Mouse (Mus musculus): ENCODE data around the gene Nr4a2. TPM values are rescaled to one million over a fixed set of nuclear protein-coding genes. Genes with fewer than 3 reads are reported as not detected.

The Nr4a2 gene
- polyA plus RNA-seq, 1 experiment from 2014 or later = 25.7 TPM

- Histone ChIP-seq H3K4me3 (peak overlapping the region; percentile 81), H3K36me3 (no peaks in the 10 kb centered on the region), H3K27ac (peak overlapping the region; percentile 58), H3K4me2 (peak overlapping the region; percentile 97), H3K9ac (peak overlapping the region; percentile 72; the same call in 1 of the 2 replicates), H3K9me3 (no peaks in the 10 kb centered on the region), H3K27me3 (peaks cover 50% of the 10 kb centered on the region), H3K4me1 (replicated peaks) (peaks cover 33% of the 10 kb centered on the region)
- WGBS = 5% methylated on average over 12 of the region's 13 CpGs
- ATAC-seq (ENCODE audit: low FRiP score) = no peak
Observed at GRCm38 (mm10) chr2:57117201-57117951, 6.4 kb downstream of the Nr4a2 start.

DNA sequence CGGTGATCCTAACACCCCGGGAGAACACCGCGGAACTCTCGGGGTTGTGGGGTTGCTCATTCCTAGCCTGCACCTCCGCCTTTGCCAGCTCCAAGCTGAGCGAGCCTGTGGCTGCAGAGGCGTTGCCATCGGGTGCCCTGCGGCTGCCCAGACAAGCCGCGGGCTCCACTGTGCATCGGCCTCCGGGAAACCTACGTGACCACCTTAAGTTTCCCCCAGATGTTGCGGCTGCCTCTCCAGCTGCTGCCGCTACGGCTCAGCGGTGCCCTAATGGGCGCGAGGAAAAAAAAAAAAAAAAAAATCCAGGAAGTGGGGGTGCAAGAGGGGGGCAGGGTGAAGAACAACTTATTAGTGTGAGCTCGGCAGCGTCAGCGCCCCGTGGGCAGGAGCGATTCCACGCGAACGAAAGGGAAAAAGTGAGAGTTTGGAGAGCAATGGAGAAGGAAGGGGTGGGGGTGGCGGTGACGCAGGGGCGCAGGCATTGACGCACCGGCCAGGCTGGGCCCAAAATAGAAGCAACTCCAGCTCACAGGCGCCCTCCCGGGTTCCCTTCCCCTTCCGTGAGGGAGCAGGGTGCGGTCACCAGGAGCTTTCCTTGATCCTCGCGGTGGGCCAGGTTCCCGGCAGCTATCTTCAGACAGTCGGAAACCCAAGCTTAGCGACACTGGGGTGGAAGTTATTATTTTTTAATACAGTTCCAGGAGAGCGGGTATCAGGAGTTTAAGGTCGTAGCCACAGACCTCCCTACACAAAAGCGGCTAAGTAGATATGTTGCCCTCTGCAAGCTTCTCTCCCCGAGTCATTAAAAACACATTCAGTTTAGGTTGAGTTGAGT lies 7.2 kb downstream of the Nr4a2 start:
- Histone ChIP-seq H3K27me3 (peaks cover 56% of the 10 kb centered on the region), H3K9me3 (no peaks in the 10 kb centered on the region), H3K4me2 (peak overlapping the region; percentile 97), H3K27ac (peak overlapping the region; percentile 58), H3K4me3 (peak overlapping the region; percentile 81), H3K9ac (peak overlapping the region; percentile 72), H3K4me1 (replicated peaks) (peaks cover 38% of the 10 kb centered on the region), H3K36me3 (no peaks in the 10 kb centered on the region)
- WGBS = under 1% methylated on average over 46 of the region's 47 CpGs
- peak; percentile 46 for ATAC-seq (ENCODE audit: low FRiP score)

- WGBS = 0% methylated on average over 26 of the region's 28 CpGs
- ATAC-seq (ENCODE audit: low FRiP score) = peak; percentile 16
- peaks cover 55% of the 10 kb centered on the region for H3K27me3 ChIP-seq
- H3K36me3 ChIP-seq = no peaks in the 10 kb centered on the region
- H3K9me3 ChIP-seq = no peaks in the 10 kb centered on the region
- H3K4me2 ChIP-seq = peak overlapping the region; percentile 97
- H3K9ac ChIP-seq = peak overlapping the region; percentile 72
- peaks cover 43% of the 10 kb centered on the region for H3K4me1 ChIP-seq (replicated peaks)
- peak overlapping the region; percentile 81 for H3K4me3 ChIP-seq
- peak overlapping the region; percentile 55 for H3K27ac ChIP-seq
Observed at GRCm38 (mm10) chr2:57115864-57116365, 7.9 kb downstream of the Nr4a2 start.

GRCm38 (mm10) chr2:57115181-57115863 lies 8.5 kb downstream of the Nr4a2 start:
- H3K27me3 ChIP-seq = peaks cover 57% of the 10 kb centered on the region
- ATAC-seq (ENCODE audit: low FRiP score) = peak; percentile 17; the same call in 1 of the 2 replicates
- peak overlapping the region; percentile 97 for H3K4me2 ChIP-seq
- H3K4me3 ChIP-seq = peak overlapping the region; percentile 81
- peaks cover 46% of the 10 kb centered on the region for H3K4me1 ChIP-seq (replicated peaks)
- no peaks in the 10 kb centered on the region for H3K36me3 ChIP-seq
- WGBS = 0% methylated on average over 25 of the region's 25 CpGs
- H3K27ac ChIP-seq = peak overlapping the region; percentile 55; the same call in 1 of the 2 replicates
- H3K9me3 ChIP-seq = no peaks in the 10 kb centered on the region
- peak overlapping the region; percentile 72 for H3K9ac ChIP-seq

DNA sequence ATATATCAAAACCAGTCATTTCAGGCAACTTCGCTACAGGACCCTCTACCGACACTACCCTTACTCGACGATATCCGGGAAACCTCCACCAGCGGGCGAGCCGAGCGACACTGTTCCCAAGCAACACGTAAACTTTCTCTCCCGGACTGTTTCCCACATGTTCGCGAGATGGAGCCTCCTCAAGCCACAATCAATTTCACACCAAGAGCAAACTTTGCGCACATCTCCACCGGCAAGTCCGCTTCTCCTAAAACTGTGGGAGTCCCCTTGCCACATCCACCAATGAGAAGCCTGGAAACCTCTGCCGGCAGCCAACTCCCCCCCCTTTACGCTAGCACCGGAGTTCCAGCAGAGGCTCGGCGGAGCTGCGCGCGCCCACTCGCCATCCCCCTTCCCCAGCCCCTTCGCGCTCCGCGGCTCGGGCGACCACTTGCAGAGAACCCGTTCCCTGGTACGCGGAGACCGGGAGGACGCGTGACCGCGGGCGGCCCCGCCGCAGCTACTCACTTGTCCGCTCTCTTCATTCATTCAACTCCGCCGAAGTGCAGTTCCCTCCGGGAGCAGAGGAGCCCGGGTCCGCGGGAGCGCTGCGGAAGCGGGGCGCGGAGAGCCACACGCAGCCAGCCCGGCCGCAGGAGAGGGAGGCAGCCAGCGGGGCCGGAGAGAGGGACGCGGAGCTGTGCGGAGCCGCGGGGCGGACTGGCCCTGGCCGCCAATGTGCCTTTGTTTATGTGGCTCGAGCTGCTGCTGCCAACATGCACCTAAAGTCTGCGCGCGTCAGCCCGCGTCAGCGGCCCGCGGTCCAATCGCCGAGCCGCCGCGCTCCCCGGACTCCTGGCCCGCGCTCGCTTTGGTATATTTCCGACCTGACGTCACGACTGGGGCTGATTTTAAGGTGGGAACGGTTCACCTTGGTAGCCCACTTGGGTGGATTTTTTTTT lies 9.3 kb downstream of the Nr4a2 start:
- ATAC-seq (ENCODE audit: low FRiP score) = peak; percentile 81
- H3K27me3 ChIP-seq = peaks cover 66% of the 10 kb centered on the region

DNA sequence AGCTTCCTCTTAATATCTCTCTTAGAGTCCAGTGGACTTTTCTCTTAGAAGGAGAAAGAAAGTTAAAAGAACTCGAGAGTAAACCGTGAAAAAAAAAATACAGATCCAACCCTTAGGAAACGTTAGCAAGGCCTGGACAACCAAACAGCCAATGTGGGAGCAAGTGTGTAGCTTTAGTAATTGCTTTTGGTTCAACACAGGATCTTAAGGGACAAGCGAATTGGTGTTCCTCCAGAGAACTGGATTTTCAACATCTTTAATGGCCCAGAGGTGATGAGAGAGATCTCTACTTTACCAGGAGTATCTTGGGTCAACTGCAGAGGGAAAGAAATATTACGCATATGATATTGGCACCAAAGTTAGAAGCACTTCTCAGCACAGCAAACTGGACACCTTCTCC lies 10.4 kb downstream of the Nr4a2 start:
- Histone ChIP-seq H3K4me2 (peak overlapping the region; percentile 97), H3K4me1 (replicated peaks) (peaks cover 61% of the 10 kb centered on the region), H3K27me3 (peaks cover 76% of the 10 kb centered on the region), H3K9me3 (no peaks in the 10 kb centered on the region), H3K27ac (no peak overlapping the region), H3K36me3 (no peaks in the 10 kb centered on the region), H3K9ac (peak overlapping the region; percentile 72; the same call in 1 of the 2 replicates), H3K4me3 (peak overlapping the region; percentile 81)
- WGBS = 10% methylated on average over 5 of the region's 5 CpGs
- ATAC-seq (ENCODE audit: low FRiP score) = no peak

More for the DNA sequence above, 9.3 kb downstream of the Nr4a2 start:
- H3K4me1 ChIP-seq (replicated peaks) = peaks cover 54% of the 10 kb centered on the region
- under 1% methylated on average over 79 of the region's 88 CpGs for WGBS
- peak overlapping the region; percentile 72 for H3K9ac ChIP-seq
- H3K9me3 ChIP-seq = no peaks in the 10 kb centered on the region
- H3K4me3 ChIP-seq = peak overlapping the region; percentile 81
- H3K27ac ChIP-seq = peak overlapping the region; percentile 69
- no peaks in the 10 kb centered on the region for H3K36me3 ChIP-seq
- peak overlapping the region; percentile 97 for H3K4me2 ChIP-seq

- Histone ChIP-seq H3K27ac (no peak overlapping the region), H3K9ac (no peak overlapping the region), H3K4me3 (peak overlapping the region; percentile 81), H3K36me3 (no peaks in the 10 kb centered on the region), H3K4me1 (replicated peaks) (peaks cover 61% of the 10 kb centered on the region), H3K4me2 (peak overlapping the region; percentile 97), H3K9me3 (no peaks in the 10 kb centered on the region), H3K27me3 (peaks cover 81% of the 10 kb centered on the region)
- WGBS = 11% methylated on average over 6 of the region's 6 CpGs
- no peak for ATAC-seq (ENCODE audit: low FRiP score)
Observed at GRCm38 (mm10) chr2:57112949-57113348, 10.9 kb downstream of the Nr4a2 start.

DNA sequence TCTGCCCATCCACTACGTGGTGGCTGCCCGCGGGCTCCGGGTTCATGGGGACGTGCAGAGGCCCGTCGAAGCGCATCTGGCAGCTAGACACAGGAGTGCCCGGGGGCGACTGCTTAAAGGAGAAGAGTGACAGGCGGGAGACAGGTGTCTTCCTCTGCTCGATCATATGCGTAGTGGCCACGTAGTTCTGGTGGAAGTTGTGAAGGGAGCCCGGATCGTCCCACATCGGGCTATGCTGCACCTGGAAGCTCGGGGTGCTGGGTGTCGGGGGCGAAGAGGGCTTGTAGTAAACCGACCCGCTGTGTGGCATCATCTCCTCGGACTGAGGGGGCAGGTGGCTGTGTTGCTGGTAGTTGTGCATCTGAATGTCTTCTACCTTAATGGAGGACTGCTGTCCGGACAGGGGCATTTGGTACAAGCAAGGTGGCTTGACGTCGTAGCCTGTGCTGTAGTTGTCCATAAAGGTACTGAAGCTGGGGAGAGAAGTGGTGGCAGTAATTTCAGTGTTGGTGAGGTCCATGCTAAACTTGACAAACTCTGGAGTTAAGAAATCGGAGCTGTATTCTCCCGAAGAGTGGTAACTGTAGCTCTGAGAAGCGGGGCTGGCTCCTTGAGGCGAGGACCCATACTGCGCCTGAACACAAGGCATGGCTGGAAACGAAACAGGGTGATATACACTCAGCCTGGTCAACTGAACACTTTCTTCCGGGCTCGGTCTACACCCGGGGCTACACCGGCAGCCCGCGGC lies 11.8 kb downstream of the Nr4a2 start:
- peak overlapping the region; percentile 63 for H3K9ac ChIP-seq
- ATAC-seq (ENCODE audit: low FRiP score) = no peak
- H3K4me2 ChIP-seq = peak overlapping the region; percentile 47
- H3K4me3 ChIP-seq = peak overlapping the region; percentile 81
- H3K27me3 ChIP-seq = peaks cover 82% of the 10 kb centered on the region
- H3K9me3 ChIP-seq = no peaks in the 10 kb centered on the region
- H3K36me3 ChIP-seq = no peaks in the 10 kb centered on the region
- peaks cover 58% of the 10 kb centered on the region for H3K4me1 ChIP-seq (replicated peaks)
- H3K27ac ChIP-seq = peak overlapping the region; percentile 73
- 2% methylated on average over 38 of the region's 38 CpGs for WGBS

GRCm38 (mm10) chr2:57111011-57111790 lies 12.6 kb downstream of the Nr4a2 start:
- ATAC-seq (ENCODE audit: low FRiP score) = no peak
- Histone ChIP-seq H3K4me1 (replicated peaks) (peaks cover 51% of the 10 kb centered on the region), H3K36me3 (no peaks in the 10 kb centered on the region), H3K27ac (peak overlapping the region; percentile 73), H3K4me3 (peak overlapping the region; percentile 81), H3K9me3 (no peaks in the 10 kb centered on the region), H3K9ac (peak overlapping the region; percentile 63), H3K27me3 (peaks cover 87% of the 10 kb centered on the region), H3K4me2 (peak overlapping the region; percentile 47)
- whole genome bisulfite sequencing = 3% methylated on average over 39 of the region's 39 CpGs

- H3K27me3 ChIP-seq = peaks cover 89% of the 10 kb centered on the region
- H3K4me2 ChIP-seq = peak overlapping the region; percentile 22; the same call in 1 of the 2 replicates
- H3K4me1 ChIP-seq (replicated peaks) = peaks cover 45% of the 10 kb centered on the region
- peak overlapping the region; percentile 19; the same call in 1 of the 2 replicates for H3K27ac ChIP-seq
- no peaks in the 10 kb centered on the region for H3K9me3 ChIP-seq
- peak overlapping the region; percentile 14 for H3K4me3 ChIP-seq
- ATAC-seq (ENCODE audit: low FRiP score) = no peak
- 7% methylated on average over 16 of the region's 16 CpGs for WGBS
- peak overlapping the region; percentile 46; the same call in 1 of the 2 replicates for H3K9ac ChIP-seq
- H3K36me3 ChIP-seq = no peaks in the 10 kb centered on the region
Observed at GRCm38 (mm10) chr2:57110401-57110800, 13.4 kb downstream of the Nr4a2 start.

All from hindbrain, embryonic 13.5 days (tissue).